Mouse (Mus musculus) hematopoietic stem cell, adult 5-6 weeks (primary cell): ENCODE data around the gene Rcc2. TPM values are rescaled to one million over a fixed set of nuclear protein-coding genes. Genes with fewer than 3 reads are reported as not detected.

ENCODE experiments used
- ATAC-seq, 2 experiments: fragments of 125-278 bp in 1 of 2; replicated peaks in 1 of 2; 2 replicates each; pipeline ENCODE4 v1.8.0; 2016 to 2017; ENCODE audit warnings: inconsistent platforms in 2 of 2, mild to moderate bottlenecking in 2 of 2, moderate number of reproducible peaks in 2 of 2, low read depth in 1 of 2, moderate TSS enrichment in 1 of 2; ENCODE audit not compliant: low FRiP score in 2 of 2, poor library complexity in 2 of 2, severe bottlenecking in 2 of 2, insufficient read depth in 1 of 2, low TSS enrichment in 1 of 2
- total RNA-seq: library from RNA; stranded (forward); fragments of 172-1452, 232-1000 nt; gene quantifications from 2 replicates; pipeline ENCODE4 v1.2.3, GENCODE M21; 2017

Rcc2 gene
- 128 and 156 TPM in 2 replicates for total RNA-seq

DNA sequence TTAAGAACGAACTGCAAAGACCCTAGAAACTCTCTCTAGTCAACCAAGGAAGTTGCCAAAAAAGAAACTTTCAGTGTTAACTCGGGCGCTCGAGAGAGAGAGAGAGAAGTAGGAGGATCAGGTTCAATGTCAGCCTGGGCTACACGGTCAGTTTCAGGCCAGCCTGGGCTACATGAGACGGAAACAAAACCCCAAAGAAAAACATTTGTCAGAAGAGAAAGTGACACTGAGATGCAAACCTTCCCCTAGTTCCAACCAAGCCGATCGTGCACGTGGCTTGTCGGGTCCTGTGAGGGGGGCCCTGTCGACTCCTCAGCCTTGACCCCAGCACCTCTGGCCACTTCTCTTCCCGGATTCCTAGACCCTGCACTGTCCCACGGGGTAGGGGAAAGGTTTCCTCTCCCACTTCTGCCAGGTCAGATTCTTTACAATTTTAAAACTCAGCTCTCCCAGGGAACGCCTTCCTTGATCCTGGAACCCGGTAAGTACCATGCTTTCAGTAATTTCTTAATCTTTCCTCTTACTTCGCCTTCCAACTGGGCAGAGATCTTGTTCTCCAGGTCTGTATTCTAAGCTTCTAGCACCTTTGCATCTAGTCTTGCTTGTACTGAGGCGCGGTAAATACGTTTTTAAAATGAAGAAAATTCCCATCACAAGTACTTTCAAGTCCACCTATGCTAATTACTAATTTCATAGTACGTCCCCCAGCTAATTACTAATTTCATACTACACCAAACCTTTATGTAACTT, at the start of gene Rcc2:
Rcc2 (plus strand) TSS at position 273 of the 750 bp plus-strand sequence.
- ATAC-seq: no peak

DNA sequence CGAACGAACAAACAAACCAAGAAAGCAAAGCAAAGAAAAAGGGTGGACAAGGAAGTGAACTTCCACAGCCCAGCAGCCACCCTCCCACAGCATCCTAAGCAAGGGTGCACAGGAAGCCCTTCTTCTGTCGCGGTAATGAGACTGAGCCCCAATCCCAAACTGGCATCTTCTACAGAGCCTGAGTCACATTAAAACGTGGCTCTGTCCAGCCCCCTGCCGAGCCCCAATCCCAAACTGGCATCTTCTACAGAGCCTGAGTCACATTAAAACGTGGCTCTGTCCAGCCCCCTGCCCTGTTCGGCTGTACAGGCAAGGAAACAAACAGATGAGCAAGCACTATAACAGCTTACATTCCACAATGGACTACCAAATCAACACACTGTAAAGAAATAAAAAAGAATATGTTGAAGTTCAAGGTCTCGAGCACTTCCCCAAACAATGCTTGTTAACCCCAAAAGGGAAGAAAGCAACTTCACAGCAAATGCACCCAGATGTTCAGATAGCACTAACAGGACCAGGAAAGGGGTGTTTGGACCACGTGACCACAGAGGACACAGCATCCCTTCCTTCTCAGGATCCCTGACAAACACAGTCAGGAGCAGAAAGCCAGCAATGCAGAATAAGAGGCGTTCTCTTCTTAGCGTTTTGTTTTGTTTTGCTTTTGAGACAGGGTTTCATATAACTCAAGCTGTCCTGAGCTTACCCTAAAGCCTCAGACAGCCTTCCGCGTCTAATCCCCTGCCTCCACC, 46.3 kb upstream of the Rcc2 start:
- peak in 1 of 2 experiments; percentile 38; a peak in 2 of 4 replicates for ATAC-seq

DNA sequence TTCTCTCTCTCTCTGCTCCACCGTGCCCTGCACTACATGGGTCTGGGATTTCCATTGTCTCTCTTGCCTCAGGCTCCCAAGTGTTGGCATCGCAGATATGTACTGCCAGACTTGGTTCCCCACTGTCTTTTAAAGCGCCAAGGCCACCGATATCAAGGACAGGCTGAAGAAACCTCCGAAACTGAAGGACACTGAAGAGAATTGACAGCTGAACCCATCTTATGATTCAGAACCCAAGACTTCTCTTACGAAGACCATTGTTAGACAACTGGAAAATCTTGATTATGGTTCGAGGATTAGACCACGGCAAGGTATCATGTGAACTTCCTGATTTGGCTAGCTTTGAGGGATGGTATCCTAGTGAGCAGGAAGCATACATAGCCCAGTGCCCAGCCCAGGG, 45.5 kb upstream of the Rcc2 start:
- ATAC-seq: no peak

DNA sequence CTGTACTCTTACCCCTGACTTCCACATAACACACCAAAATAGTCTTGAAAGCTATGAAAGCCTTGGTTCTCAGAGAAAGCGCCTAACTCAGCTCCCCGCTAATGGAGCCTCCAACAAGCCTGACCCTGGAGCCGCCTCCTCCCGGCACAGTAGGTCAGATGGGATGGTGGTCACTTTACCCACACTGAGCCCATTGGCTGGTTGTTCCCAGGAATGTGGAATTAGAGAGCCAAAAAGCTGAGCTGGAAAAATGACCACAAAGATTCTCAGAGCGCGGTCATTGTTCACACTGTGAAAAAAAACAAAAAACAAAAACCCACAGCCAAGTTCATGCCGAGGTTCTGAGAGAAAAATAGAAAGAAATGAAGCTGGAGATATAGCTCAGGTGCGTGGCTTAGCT, 43.8 kb upstream of the Rcc2 start:
- ATAC-seq: no peak

DNA sequence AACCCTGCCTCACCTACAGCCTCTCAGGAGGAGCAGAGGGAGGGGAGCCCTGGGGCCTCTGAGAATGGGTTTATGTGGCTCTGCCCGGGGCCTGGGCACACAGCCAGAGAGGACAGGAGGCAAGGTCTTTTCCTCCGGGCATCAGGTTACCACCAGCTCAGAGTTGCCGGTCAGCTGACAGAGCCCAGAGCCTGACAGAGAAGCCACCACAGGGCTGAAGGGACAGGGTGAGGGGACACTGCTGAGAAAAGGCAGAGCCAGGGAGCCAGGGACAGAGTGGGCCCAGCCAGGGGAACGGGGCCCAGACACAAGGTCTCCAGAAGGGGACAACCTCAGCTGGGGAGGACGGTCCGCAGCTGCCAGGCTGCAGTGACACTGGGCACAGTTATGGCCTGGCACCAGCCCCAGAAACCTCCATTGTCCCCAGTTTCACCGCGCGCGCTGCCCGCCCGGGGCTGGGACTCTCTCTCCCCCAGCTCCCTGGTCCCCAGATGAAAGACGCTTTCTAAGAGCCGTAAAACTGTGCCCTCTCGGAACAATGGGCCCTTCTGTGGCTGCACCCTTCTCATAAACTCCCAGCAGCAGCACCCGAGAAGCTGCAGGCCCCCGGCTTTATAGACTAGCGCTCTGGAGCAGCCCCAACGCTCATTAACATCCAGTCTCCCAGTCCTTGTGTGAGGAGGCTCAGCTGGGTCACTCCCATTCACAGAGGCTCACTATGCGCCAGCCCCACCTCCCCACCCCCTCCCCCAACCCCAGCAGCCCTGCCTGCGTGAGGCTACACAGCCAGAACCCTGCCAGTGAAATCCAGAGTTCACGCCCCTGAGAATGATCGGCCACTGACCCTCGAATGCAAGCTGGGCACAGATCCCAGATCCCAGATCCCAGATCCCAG, 42.4 kb upstream of the Rcc2 start:
- 0 out of 4 replicates have a peak, but pooled peaks of 1 of the 2 experiments have one; percentile 15 for ATAC-seq

DNA sequence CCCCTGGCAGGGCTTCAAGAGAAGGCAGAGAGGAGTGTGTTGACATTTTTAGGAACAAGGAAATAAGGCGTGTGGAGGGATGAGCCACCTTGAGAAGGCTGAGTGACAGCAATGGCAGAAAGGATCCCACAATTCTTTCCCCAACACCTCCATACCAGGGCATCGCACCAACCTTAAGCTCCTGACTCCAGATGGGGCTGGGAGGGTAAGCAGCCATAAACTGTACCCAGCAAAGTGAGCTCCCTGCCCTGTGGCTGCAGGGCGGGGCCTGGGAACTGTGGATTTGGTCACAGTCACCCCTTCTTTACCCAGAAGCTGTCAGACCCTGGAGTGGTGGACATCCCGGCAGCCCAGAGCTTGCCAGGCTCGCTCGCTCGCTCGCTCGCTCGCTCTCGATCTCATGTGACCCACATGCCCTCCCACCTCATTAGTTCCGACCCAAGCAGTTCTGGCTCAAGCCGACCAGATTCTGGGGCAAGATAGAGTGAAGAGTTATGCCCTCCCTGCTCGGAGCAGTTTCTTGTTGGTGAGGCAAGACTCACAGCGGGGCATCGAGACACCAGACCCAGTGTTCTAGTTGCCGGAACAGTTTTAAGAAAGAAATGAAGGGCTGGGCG, 38.8 kb upstream of the Rcc2 start:
- 0 out of 4 replicates have a peak, but pooled peaks have one; percentile 4 to 18 for ATAC-seq

DNA sequence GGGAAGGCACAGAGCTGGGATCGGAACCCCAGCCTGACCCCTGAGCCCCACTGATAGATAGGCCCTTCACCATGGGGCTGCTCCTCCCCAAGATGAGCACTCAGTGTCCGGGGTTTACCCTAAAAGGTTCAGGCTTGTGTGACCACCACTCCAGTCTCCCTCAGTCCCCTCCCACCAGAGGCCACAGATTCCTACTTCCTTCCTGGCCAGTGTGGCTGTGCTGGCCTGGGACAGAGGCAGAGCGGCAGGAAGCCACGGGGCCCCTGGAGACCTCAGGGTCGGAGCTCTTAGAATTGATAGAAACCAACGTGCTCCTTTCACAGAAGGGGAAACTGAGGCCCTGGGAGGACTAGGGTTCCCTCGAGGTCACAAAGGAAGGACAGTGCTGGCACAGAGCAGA, 37.9 kb upstream of the Rcc2 start:
- ATAC-seq: no peak; a peak in 1 of 4 replicates

DNA sequence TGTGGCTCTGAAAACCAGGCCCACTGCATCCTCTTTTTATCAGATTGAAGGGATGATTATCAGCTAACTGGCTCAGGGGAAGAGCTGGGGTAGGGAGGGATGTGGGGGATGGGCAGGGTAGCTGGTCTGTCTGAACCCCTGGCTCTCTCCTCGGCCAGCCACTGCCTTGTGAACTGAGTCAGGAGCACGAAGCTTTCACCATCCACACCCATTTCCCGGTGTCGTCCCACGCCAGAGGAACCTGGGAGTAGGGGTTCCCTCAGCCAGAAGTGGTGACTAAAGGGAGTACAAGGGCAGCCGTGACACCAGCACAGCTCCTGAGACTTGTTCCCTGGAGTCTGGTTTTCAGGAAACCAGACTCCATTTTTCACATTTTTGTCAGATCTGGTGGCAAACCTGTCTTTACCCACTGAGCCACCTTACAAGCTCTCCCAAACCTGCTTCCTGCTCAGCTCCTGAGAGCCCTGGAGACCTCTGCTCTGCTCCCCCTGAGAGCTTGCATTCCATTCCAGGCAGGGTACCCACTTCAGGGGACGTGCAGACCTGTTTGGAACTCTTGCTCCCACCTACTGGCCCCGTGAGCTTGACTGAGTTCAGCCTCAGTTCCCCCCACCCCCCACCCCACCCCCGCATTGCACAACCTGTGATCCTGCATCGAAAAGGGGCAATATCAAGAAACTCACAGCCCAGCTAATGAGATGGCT, 37.3 kb upstream of the Rcc2 start:
- no peak for ATAC-seq

DNA sequence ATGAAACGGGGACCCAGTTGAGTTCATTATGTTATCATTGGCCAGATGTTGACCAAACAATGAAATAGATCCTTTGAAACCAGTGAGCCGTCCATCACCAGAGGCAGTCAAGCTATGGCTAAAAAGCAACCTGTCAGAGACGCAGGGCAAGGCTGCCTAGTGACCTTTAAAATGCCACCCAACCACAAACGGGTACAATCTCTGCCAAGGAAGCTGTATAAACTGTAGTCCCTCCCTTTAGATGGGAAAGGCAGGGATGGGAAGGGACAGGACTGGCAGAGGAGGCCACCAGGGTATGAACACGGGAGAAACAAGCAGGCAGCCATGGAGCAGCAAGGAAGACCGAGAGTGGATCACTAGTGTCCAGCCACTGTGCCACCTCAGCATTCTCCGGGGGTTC, 35.3 kb upstream of the Rcc2 start:
- ATAC-seq: no peak

DNA sequence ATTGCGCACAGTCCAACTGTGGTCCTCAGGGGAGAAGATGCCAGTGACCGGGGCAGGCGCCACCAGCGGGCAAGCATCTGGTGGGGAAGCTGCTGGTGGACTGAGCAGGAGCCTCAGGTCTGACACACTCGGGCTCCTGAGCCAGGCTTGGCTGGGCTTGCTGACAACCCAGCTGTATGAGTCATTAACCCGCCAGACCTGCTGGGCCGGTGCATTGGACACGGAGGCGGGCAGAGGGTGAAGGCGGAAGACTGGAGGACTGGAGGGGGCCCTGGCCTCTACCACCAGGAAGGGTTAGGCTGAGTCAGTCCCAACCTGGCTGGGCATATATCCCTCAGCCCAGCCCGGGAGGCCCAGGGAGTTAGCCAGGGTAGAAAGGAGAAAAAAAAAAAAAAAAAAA, 34.6 kb upstream of the Rcc2 start, which contains the start of gene Arhgef10l:
Arhgef10l (minus strand) TSS at position 253 of the 400 bp plus-strand sequence.
- no peak for ATAC-seq

DNA sequence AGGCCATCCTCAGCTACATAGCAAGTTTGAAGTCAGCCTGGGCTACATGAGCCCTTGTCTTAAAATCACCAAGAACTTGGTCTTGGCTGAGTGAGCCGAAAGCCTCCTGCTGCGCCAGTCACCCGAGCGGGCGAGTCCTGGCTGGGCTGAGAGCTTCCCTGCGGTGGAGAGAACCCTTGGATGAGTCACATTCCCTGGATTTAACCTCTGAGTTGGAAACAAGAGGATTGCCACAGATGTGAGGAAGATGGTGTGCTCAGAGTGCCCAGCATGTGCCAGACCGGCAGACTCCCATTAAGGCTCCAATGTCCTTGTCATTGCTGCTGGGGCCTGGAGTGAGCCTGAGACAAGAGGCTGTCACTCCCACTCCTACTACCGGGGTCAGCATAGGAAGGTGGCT, 32.5 kb upstream of the Rcc2 start:
- no peak for ATAC-seq

DNA sequence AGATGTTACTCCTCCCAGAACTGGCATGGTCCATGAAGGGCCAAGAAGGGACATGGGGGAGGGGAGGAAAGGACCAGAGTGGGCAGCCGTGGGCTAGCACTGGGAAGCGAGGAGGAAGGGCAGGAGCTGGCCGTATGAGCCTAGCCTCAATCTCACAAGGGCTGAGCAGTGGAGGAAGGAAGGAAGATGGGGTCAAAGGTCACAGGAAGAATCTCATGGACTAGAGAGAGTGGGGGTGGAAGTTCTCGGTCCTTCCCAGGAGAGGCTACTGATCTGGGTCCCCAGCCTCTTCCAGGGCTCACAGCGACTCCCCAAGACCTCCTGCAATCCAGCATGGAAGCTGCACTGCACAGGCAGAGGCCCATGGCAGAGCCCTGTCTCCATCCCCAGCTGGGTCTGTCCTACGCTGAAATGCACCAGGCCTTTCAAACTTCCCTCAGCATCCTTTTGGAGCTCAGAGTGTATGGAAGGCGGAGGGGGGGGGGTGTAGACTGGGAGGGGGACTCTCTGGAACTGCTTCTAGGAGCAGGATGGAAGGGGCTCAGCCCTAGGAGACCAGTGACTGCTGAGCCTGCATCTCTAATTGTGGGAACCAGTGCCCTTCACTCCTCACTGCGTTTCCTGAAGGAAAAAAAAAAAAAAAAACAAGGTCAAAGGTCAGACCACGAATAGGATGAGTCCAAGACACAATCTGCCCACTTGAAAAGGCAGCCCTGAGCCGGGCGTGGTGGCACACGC, 26.6 kb upstream of the Rcc2 start:
- ATAC-seq: no peak

DNA sequence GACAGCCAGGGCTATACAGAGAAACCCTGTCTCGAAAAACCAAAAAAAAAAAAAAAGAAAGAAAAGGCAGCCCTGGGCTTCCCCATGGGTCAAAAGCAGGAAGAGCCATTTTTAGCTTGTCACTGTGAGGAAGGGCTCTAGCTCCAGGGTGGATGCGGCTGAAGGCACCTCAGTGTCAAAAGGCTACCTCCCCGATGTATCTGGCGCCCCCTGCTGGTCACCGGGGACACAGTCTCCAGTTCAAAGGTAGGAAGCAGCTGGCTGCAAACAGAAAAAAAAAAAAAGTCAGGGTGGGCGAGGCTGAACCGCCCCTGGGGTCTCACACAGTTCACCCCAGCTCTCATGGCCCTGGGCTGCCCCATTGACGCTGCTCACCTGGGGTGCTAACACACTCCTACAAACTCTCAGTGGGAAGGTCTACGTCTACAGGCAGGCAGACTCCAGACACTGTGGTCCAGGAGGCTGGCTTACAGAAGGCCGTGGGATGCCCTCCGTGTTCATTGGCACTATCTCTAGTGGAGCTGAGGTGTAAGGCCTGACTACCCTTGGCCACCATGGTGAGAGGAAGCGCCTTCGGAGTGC, 25.9 kb upstream of the Rcc2 start:
- ATAC-seq: peak; percentile 88 to 90

DNA sequence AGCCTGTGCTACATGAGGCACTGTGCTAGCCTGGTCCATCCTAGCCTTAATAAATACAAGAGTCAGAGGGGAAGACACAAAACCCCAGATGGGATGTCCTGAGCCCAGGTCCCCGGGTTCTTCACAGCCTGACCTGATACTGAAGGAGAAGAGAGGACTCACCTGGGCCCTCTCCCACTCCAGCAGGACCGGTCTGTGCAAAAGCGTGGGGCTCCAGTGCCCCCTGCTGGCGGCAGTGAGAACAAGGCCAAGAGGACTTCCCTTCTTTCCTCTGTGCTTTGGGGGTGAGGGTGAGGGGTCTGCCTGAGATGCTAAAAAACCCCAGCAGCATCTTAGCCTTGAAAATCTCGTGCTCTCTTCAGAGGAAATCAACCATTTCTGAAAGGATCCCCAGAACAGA, 21.3 kb upstream of the Rcc2 start:
- no peak for ATAC-seq

DNA sequence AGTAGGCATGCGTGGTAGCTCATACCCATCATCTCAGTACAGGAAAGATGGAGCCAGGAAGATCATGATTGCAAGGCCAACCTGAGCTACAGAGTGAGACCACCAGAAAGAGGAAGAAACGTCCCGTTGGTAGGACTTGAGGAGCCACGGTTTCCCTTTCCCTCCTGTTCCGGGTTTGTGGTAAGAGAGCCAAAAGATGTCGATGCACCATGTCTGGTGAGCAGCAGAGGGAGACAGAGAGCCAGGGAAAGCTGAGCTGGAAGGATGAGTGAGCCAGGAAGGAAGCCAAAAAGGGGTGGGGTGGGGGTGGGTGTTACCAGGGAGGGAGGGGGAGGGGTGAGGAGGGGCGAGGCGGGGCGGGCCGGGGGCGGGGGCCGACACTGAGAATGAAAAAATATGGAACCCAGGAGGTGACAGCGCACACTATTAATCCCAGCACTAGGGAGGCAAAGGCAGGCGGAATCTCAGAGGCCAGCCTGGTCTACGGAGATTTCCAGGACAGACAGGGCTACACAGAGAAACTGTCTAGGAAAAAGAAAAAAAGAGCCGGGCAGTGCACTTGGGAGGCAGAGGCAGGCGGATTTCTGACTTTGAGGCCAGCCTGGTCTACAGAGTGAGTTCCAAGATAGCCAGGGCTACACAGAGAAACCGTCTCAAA, 20.5 kb upstream of the Rcc2 start:
- ATAC-seq: peak; percentile 64 to 73
